Mouse (Mus musculus) layer of hippocampus, adult 9-11 months (tissue): ENCODE results near the gene Mrgprb5.
"Not testable (repeated sequence)": the region's sequence is repeated elsewhere in the genome, so short reads cannot be mapped to it uniquely, and the experiment has no call there.

Experiments used
- DNase-seq: peaks from one replicate; pipeline ENCODE4 v3.0.0; 2022

Mrgprb5 gene

DNA sequence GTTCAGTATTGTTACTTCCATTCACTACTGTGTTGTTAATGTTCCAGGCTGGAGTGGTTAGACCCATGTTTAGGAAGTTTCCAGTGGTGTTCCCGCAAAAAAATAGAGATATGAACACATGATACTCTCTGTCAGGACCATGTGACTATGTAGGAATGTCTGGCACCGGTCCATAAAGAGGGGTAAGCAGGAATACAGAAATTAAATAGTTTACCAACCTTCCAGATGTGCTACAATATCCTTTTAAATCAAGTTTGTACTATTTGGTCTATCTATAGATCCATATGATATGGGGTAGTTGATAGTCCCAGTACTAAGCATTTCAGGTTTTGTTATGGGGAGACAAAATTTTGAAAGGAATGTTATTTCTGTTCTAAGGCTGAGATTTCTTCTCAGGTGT is at the start of gene Mrgprb5:
Gene Mrgprb5 (minus strand): TSS at position 101 of the 400 bp plus-strand sequence.
- DNase-seq, result no peak

DNA sequence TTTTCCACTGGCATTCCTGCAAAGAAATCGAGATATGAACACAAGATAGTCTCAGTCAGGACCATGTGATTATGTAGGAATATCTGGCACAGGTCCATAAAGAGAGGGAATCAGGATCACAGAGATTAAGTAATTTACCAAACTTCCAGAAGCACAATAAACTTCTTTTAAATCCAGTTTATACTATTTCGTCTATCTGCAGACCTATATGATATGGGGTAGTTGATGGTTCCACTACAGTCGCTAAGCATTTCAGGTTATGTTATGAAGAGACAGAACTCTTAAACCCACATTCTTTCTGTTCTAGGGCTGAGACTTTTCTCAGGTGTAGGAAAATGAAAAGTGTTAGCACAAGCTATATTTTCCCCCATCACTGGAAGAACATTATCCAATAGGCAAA is 30.4 kb upstream of the Mrgprb5 start, which contains the start of gene Mrgprb4:
Gene Mrgprb4 (minus strand): TSS at position 101 of the 400 bp plus-strand sequence.
- DNase-seq, result no peak

DNA sequence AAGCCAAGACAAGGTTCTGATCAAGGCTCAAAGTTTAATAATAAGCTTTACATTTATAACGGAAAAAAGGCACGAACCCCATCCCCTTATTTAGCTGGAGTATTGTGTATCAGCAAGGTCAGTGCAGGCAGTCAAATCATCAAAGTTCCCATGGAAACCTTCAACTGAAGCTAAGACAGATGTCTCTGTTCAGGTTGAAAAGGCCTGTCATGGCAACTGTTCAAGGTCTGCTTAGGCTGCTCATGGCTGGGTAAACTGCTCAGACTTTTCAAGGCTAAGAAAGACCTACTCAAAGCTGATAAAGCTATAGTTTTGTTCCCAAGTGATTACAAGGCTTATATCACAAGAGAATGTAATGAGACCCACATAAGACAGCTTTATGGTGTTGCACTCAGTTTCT is 1.3 kb downstream of the Mrgprb5 start:
- DNase-seq, result no peak

DNA sequence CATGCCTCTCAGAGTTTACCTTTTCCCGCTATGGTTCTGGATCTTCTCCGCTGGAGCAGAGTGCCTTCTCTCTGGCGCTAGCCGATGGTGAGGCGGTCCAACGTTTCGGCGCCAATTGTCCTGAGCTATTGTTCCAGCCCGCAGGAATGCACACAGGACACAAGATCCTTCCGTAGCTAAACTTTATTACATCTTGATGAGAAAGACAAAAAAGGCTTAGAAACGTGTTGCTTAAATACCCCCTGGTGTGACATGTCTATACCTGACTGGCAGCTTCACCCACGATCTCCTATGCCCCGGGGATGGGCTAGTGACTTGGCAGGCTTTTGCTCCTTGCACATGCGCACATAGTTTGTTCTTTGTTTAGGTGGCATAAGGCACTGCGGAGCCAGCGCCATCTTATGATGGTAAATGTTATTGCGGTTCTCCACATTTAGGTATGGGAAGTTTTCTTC is 30.5 kb downstream of the Mrgprb5 start:
- DNase-seq, result no peak

DNA sequence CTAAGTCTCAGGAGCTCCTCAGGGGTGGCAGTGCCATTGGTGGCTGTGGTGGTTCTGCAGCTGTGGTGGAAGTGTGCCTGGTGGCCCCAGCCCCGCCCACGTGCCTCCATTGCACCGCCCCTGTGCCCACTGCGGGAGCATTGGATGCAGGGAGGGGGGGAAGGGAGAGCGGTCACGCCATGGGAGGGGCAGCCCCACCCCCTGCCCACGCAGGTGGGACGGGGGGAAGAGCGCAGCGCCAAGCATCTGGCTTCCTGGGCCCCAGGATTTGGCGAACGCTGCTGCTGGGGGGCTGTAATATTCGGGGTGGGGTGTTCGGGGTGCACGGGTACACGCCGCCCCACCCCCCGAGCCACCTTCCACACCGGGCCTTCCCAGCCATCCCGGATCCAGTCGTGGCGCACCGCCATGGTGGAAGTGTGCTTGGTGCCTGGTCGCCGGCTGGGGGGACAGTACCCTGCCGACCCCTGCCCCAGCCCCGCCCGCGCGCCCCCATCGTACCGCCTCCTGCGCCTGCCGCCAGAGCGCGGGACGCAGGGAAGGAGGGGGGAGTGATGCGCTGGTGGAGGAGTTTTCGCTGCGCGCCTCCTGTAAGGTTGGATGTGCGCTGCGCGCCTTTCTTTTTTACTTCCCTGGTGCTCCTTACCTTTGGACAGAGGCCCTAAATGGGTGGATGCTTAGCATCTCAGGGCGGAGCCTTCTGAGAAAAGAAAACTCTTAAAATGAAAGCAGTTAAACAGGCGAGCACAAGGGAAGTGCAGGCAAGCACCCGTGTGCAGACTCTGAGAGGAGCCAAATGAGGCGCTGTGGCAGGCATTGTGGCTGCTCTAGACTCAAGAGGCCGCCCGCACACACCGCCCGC is 31.4 kb downstream of the Mrgprb5 start:
- no peak for DNase-seq

DNA sequence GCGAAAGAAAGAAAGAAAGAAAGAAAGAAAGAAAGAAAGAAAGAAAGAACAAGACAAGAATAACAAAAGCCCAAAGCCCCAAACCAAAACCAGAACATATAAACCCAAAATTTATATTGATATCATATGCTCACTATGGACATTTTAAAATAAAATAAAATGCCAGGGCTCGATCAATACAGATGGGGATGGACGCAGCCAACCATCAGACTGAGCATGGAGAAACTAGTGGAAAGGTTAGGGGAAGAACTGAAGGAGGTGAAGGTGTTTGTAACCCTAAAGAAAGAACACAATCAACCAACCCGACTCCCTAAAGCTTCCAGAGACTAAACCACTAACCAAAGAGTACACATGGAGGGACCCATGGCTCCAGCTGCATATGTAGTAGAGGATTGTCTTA is 36.1 kb downstream of the Mrgprb5 start:
- no peak for DNase-seq

DNA sequence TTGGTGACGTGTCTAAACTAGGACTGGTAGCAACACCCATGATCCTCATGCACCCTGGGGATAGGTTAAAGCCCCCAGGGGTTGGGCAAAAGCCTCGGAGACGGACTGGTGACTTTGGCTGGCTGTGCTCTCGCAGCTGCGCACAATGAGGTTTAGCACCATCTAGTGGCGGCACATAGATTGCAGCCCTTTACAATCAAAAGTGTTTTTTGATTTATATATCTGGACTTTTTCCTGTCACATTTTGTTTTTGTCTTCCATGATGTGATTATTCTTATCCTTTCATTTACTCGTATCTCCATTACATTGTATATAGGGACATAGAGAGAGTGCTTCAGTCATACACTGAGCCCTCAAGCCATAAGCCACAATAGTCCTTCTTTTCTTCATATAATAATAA is 36.6 kb downstream of the Mrgprb5 start:
- DNase-seq, result not testable (repeated sequence)

DNA sequence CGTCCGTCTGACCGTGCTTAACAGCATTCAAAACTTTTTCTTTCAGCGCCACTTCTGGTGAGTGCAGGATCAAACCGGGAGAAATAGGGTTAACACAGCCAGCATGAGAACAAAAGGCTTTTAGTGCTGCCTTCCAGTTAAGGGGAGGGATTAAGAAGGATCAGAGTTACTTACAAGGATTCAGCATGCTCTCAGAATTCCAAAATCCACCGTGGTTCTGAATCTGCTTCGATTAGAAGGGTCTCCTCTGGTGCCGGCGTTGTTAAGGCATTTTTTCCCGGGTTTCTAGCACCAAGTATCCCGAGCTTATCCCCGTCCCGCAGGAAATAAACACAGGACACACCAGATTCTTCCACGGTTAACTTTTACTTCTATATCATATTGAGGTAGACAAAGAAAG is 37.0 kb downstream of the Mrgprb5 start:
- not testable (repeated sequence) for DNase-seq

DNA sequence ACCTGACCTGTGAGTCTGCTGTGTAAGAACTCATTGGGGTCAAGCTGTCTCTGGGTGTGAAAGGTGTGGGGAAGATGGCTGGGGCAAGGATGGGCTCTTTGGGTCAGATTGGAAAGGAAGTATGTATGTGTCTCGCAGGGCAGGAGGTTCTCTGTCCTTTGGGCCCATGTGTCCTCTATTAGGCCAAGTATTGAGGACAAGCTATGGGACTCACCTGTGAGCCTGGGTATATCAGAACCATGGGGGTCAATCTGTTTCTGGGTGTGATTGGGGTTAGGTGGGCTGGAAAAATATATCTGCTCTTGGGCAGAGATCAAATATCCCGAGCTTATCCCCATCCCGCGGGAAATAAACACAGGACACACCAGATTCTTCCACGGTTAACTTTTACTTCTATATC is 45.0 kb downstream of the Mrgprb5 start:
- no peak for DNase-seq
